Mouse (Mus musculus): ENCODE results near the gene Ksr2. TPM values are rescaled to one million over a fixed set of nuclear protein-coding genes. Genes with fewer than 3 reads are reported as not detected.

The Ksr2 gene
- polyA plus RNA-seq, 1 experiment from 2014 or later, result 0.36 TPM

GRCm38 (mm10) chr5:117481162-117481561, 67.4 kb downstream of the Ksr2 start:
- 54% methylated on average over 3 of the region's 3 CpGs for WGBS
- no peak for TF ChIP-seq CTCF (IDR thresholded peaks at IDR 0.05; ENCODE audit: low read depth)
- Histone ChIP-seq H3K4me3 (ENCODE audit: low read depth, low read length) (no peak overlapping the region), H3K9ac (no peak overlapping the region), H3K36me3 (ENCODE audit: insufficient read depth) (no peaks in the 10 kb centered on the region), H3K9me3 (ENCODE audit: low read depth, low read length) (no peaks in the 10 kb centered on the region), H3K27ac (ENCODE audit: low read depth) (no peak overlapping the region), H3K27me3 (ENCODE audit: insufficient read depth, low read length) (no peaks in the 10 kb centered on the region), H3K4me2 (no peak overlapping the region), H3K4me1 (ENCODE audit: insufficient read depth) (no peaks in the 10 kb centered on the region)
- DNase-seq (no peak), ATAC-seq (ENCODE audit: insufficient read depth) (no peak)

DNA sequence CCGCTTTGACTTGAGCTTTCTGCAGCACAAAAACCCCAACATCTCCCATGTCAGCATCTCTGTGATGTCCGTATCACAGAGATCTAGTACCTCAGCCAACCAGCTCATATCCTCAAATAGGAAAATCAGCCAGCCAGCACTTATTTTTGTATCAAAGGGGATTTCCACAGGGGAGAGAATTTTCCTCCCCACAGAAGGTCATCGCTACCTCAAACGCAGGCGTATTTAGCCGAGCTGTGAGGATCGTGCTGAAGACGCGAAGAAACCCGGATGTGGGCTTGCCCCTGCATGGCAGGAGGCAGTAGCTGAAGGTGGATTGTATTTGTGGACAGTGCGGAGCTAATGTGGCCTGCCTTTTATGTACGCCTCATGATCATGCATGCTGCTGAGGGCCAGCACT, 67.8 kb downstream of the Ksr2 start:
- Histone ChIP-seq H3K9ac (no peak overlapping the region), H3K4me1 (ENCODE audit: insufficient read depth) (no peaks in the 10 kb centered on the region), H3K4me3 (ENCODE audit: low read depth, low read length) (no peak overlapping the region), H3K27ac (ENCODE audit: low read depth) (no peak overlapping the region), H3K36me3 (ENCODE audit: insufficient read depth) (no peaks in the 10 kb centered on the region), H3K27me3 (ENCODE audit: insufficient read depth, low read length) (no peaks in the 10 kb centered on the region), H3K9me3 (ENCODE audit: low read depth, low read length) (no peaks in the 10 kb centered on the region), H3K4me2 (no peak overlapping the region)
- no peak for DNase-seq
- TF ChIP-seq CTCF (IDR thresholded peaks at IDR 0.05; ENCODE audit: low read depth), result no peak
- ATAC-seq (ENCODE audit: insufficient read depth), result no peak
- 81% methylated on average over 12 of the region's 12 CpGs for WGBS

DNA sequence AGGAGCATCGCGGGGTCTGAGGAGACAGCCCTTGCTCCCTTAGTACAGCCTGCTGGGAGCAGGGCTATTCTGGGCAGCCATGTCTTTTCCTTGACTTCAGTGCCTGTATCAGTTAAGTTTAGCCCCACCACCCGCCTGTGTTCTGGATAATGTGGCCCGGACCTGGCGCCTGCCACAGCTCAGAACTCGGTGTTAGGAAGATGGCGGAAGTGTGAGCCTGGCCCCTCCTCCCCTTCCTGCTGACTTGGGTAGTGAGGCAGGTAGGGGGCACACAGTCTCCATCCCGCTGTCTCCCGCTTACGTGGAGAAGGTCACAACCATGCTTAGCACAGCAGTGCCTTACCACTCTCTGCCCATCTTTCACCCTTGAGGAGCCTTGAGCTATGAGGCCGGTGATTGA, 68.2 kb downstream of the Ksr2 start:
- no peak for TF ChIP-seq CTCF (IDR thresholded peaks at IDR 0.05; ENCODE audit: low read depth)
- no peak for ATAC-seq (ENCODE audit: insufficient read depth)
- no peak for DNase-seq

GRCm38 (mm10) chr5:117485411-117485810, 71.6 kb downstream of the Ksr2 start:
- H3K36me3 ChIP-seq (ENCODE audit: insufficient read depth), result no peaks in the 10 kb centered on the region
- DNase-seq (no peak), ATAC-seq (ENCODE audit: insufficient read depth) (no peak)
- H3K27ac ChIP-seq (ENCODE audit: low read depth), result no peak overlapping the region
- WGBS, result 54% methylated on average over 6 of the region's 6 CpGs
- no peaks in the 10 kb centered on the region for H3K4me1 ChIP-seq (ENCODE audit: insufficient read depth)
- TF ChIP-seq CTCF (IDR thresholded peaks at IDR 0.05; ENCODE audit: low read depth), result no peak
- no peak overlapping the region for H3K9ac ChIP-seq
- no peak overlapping the region for H3K4me2 ChIP-seq
- no peaks in the 10 kb centered on the region for H3K27me3 ChIP-seq (ENCODE audit: insufficient read depth, low read length)
- no peaks in the 10 kb centered on the region for H3K9me3 ChIP-seq (ENCODE audit: low read depth, low read length)
- no peak overlapping the region for H3K4me3 ChIP-seq (ENCODE audit: low read depth, low read length)

More for the DNA sequence above, 68.2 kb downstream of the Ksr2 start:
- no peak overlapping the region for H3K4me3 ChIP-seq (ENCODE audit: low read depth, low read length)
- H3K27me3 ChIP-seq (ENCODE audit: insufficient read depth, low read length), result no peaks in the 10 kb centered on the region
- H3K27ac ChIP-seq (ENCODE audit: low read depth), result no peak overlapping the region
- H3K4me2 ChIP-seq, result no peak overlapping the region
- 66% methylated on average over 11 of the region's 11 CpGs for WGBS
- no peaks in the 10 kb centered on the region for H3K9me3 ChIP-seq (ENCODE audit: low read depth, low read length)
- H3K9ac ChIP-seq, result no peak overlapping the region
- H3K36me3 ChIP-seq (ENCODE audit: insufficient read depth), result no peaks in the 10 kb centered on the region
- no peaks in the 10 kb centered on the region for H3K4me1 ChIP-seq (ENCODE audit: insufficient read depth)

GRCm38 (mm10) chr5:117486092-117486491, 72.3 kb downstream of the Ksr2 start:
- H3K4me2 ChIP-seq, result no peak overlapping the region
- H3K9ac ChIP-seq, result no peak overlapping the region
- H3K36me3 ChIP-seq (ENCODE audit: insufficient read depth), result no peaks in the 10 kb centered on the region
- whole genome bisulfite sequencing, result 65% methylated on average over 7 of the region's 7 CpGs
- no peaks in the 10 kb centered on the region for H3K27me3 ChIP-seq (ENCODE audit: insufficient read depth, low read length)
- ATAC-seq (ENCODE audit: insufficient read depth), result no peak
- H3K27ac ChIP-seq (ENCODE audit: low read depth), result no peak overlapping the region
- DNase-seq, result no peak
- H3K4me3 ChIP-seq (ENCODE audit: low read depth, low read length), result no peak overlapping the region
- no peaks in the 10 kb centered on the region for H3K9me3 ChIP-seq (ENCODE audit: low read depth, low read length)
- no peak for TF ChIP-seq CTCF (IDR thresholded peaks at IDR 0.05; ENCODE audit: low read depth)
- no peaks in the 10 kb centered on the region for H3K4me1 ChIP-seq (ENCODE audit: insufficient read depth)

- Histone ChIP-seq H3K4me1 (ENCODE audit: insufficient read depth) (no peaks in the 10 kb centered on the region), H3K9ac (no peak overlapping the region), H3K27me3 (ENCODE audit: insufficient read depth, low read length) (no peaks in the 10 kb centered on the region), H3K9me3 (ENCODE audit: low read depth, low read length) (no peaks in the 10 kb centered on the region), H3K27ac (ENCODE audit: low read depth) (no peak overlapping the region), H3K36me3 (ENCODE audit: insufficient read depth) (no peaks in the 10 kb centered on the region), H3K4me3 (ENCODE audit: low read depth, low read length) (no peak overlapping the region), H3K4me2 (no peak overlapping the region)
- WGBS, result 82% methylated on average over 6 of the region's 6 CpGs
- DNase-seq (no peak), ATAC-seq (ENCODE audit: insufficient read depth) (no peak)
- no peak for TF ChIP-seq CTCF (IDR thresholded peaks at IDR 0.05; ENCODE audit: low read depth)
These were observed 74.4 kb downstream of the Ksr2 start for GRCm38 (mm10) chr5:117488155-117488554.

- Histone ChIP-seq H3K27ac (ENCODE audit: low read depth) (no peak overlapping the region), H3K4me2 (no peak overlapping the region), H3K9ac (no peak overlapping the region), H3K9me3 (ENCODE audit: low read depth, low read length) (no peaks in the 10 kb centered on the region), H3K4me3 (ENCODE audit: low read depth, low read length) (no peak overlapping the region), H3K27me3 (ENCODE audit: insufficient read depth, low read length) (no peaks in the 10 kb centered on the region), H3K36me3 (ENCODE audit: insufficient read depth) (no peaks in the 10 kb centered on the region), H3K4me1 (ENCODE audit: insufficient read depth) (no peaks in the 10 kb centered on the region)
- no peak for ATAC-seq (ENCODE audit: insufficient read depth)
- no peak for DNase-seq
- TF ChIP-seq CTCF (IDR thresholded peaks at IDR 0.05; ENCODE audit: low read depth), result no peak
- 79% methylated on average over 16 of the region's 16 CpGs for WGBS
These were observed 75.0 kb downstream of the Ksr2 start for GRCm38 (mm10) chr5:117488670-117489325.
